Mouse (Mus musculus) heart, embryonic 12.5 days (tissue): ENCODE data around the gene 5730455P16Rik. TPM values are rescaled to one million over a fixed set of nuclear protein-coding genes. Genes with fewer than 3 reads are reported as not detected.
A peak's percentile ranks its signal among the peaks of the same experiment; 100 is the strongest.
"Not testable (repeated sequence)": the region's sequence is repeated elsewhere in the genome, so short reads cannot be mapped to it uniquely, and the experiment has no call there.

ENCODE experiments used
- ATAC-seq: fragments of 200-750 bp; cut with Nextera tagmentation; 2 replicates; pipeline ENCODE4 v1.8.0; 2017; ENCODE audit warnings: moderate TSS enrichment, moderate library complexity; ENCODE audit not compliant: insufficient number of reproducible peaks, low FRiP score
- H3K27ac ChIP-seq: fragments of 300-500 bp; sonication (generic); 2 replicates; pipeline ENCODE4 v1.5.1; 2016; ENCODE audit warnings: mild to moderate bottlenecking, moderate library complexity; ENCODE audit not compliant: poor library complexity, severe bottlenecking
- H3K27me3 ChIP-seq: fragments of 300-500 bp; sonication (generic); replicated peaks from 2 replicates; pipeline ENCODE4 v1.6.1; 2016; ENCODE audit warnings: mild to moderate bottlenecking, moderate library complexity
- H3K36me3 ChIP-seq: fragments of 300-500 bp; sonication (generic); 2 replicates; pipeline ENCODE4 v1.6.1; 2016; ENCODE audit warnings: mild to moderate bottlenecking, moderate library complexity
- H3K4me1 ChIP-seq: fragments of 300-500 bp; sonication (generic); replicated peaks from 2 replicates; pipeline ENCODE4 v1.6.1; 2016; ENCODE audit warnings: mild to moderate bottlenecking
- H3K4me2 ChIP-seq: fragments of 300-500 bp; sonication (generic); 2 replicates; pipeline ENCODE4 v1.6.1; 2016; ENCODE audit warnings: mild to moderate bottlenecking, moderate library complexity
- H3K4me3 ChIP-seq: fragments of 300-500 bp; sonication (generic); 2 replicates; pipeline ENCODE4 v1.5.1; 2016; ENCODE audit warnings: mild to moderate bottlenecking
- H3K9ac ChIP-seq: fragments of 300-500 bp; sonication (generic); 2 replicates; pipeline ENCODE4 v1.6.1; 2016; ENCODE audit warnings: mild to moderate bottlenecking, moderate library complexity
- H3K9me3 ChIP-seq: fragments of 300-500 bp; sonication (generic); replicated peaks from 2 replicates; pipeline ENCODE4 v1.6.1; 2016; ENCODE audit warnings: mild to moderate bottlenecking, moderate library complexity
- whole genome bisulfite sequencing: fragments of 180-500 bp; shearing (Covaris S2); methylation state at CpG from one replicate; pipeline ENCODE4 v1.1.7; 2016; 5-methylcytosine and 5-hydroxymethylcytosine counted together
- polyA plus RNA-seq: library from polyadenylated mRNA; unstranded; fragments of >200 nt; fragmentation: Nextera tagmentation; extraction: Ambion mirVana; gene quantifications from 2 replicates; pipeline ENCODE4 v1.2.1, GENCODE M21; 2016

Gene 5730455P16Rik
- polyA plus RNA-seq, 1 experiment from 2014 or later, result 17.0 TPM

DNA sequence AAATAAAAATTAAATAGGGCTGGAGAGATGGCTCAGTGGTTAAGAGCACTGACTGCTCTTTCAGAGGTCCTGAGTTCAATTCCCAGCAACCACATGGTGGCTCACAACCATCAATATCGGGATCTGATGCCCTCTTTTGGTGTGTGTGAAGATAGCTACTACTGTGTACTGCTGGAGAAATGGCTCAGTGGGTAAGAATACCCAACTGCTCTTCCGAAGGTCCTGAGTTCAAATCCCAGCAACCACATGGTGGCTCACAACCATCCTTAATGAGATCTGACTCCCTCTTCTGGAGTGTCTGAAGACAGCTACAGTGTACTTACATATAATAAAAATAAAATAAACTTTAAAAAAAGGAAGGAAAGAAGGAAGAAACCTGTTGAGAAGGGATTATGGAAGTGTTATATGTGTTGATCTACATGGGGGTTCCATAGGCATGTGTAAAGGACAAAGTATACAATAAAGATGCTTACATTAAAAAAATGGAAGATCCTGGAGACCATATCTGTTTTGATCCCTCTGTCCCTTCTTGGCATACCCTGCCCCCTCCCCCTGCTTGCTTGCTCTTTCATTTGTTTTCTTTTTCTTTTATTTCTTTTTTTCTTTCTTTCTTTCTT lies 726 bp upstream of the 5730455P16Rik start:
- not testable (repeated sequence) for H3K27ac ChIP-seq, H3K27me3 ChIP-seq, H3K9me3 ChIP-seq, ATAC-seq, H3K4me1 ChIP-seq
- Histone ChIP-seq H3K4me2 (peak overlapping the region; percentile 78), H3K36me3 (peaks cover 19% of the 10 kb centered on the region), H3K4me3 (peak overlapping the region; percentile 93), H3K9ac (peak overlapping the region; percentile 97)
- WGBS, result 56% methylated on average over 2 of the region's 2 CpGs

DNA sequence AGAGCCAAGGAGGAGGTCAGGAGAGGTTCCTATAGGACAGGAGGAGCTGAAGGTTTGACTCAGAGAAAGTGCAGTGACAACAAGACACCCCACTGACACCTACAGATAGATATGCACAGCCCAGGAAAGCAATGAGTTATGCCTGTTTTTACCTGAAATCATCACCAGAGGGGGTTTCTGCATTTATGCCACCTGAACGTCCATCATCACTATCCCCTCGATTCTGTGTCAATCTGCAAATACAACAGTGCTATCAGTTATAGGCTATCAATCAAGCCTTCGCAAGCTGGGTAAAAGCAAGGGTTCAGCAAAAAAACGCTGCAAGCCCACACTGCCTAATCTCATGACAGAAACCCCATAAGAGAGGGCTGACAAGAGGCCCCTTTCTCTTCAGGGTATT lies 1.2 kb downstream of the 5730455P16Rik start:
- no peak overlapping the region for H3K9ac ChIP-seq

DNA sequence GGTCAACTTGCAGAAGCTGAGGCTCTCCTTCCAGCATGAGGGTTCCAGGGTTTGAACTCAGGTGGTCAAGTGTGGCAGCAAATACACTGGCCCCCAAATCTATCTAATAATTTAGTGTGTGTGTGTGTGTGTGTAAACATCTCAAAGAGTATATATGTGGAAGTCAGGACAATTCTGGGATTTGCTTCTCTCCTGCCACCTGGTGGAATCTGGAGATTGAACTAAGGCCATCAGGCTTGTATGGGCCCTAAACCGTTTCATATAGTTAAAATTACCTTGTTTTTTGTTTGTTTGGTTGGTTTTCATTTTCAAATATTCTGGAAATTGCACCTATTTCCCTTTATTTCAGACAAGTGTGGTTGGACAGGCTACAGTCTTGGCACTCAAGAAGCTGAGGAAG lies 8.9 kb downstream of the 5730455P16Rik start:
- Histone ChIP-seq H3K27me3 (no peaks in the 10 kb centered on the region), H3K4me2 (no peak overlapping the region), H3K4me1 (no peaks in the 10 kb centered on the region), H3K36me3 (peaks cover 69% of the 10 kb centered on the region), H3K4me3 (no peak overlapping the region), H3K9me3 (no peaks in the 10 kb centered on the region), H3K27ac (no peak overlapping the region), H3K9ac (no peak overlapping the region)
- 94% methylated on average over 1 of the region's 1 CpGs for WGBS
- ATAC-seq, result no peak

More for the DNA sequence above, 1.2 kb downstream of the 5730455P16Rik start:
- Histone ChIP-seq H3K27ac (no peak overlapping the region), H3K4me1 (0 out of 2 replicates have a peak, but pooled peaks cover 4% of the 10 kb centered on the region), H3K4me3 (no peak overlapping the region), H3K27me3 (no peaks in the 10 kb centered on the region), H3K4me2 (0 out of 2 replicates have a peak overlapping the region, but pooled peaks have one; percentile 78), H3K36me3 (peaks cover 31% of the 10 kb centered on the region), H3K9me3 (no peaks in the 10 kb centered on the region)
- no peak for ATAC-seq
- WGBS, result 68% methylated on average over 4 of the region's 4 CpGs

DNA sequence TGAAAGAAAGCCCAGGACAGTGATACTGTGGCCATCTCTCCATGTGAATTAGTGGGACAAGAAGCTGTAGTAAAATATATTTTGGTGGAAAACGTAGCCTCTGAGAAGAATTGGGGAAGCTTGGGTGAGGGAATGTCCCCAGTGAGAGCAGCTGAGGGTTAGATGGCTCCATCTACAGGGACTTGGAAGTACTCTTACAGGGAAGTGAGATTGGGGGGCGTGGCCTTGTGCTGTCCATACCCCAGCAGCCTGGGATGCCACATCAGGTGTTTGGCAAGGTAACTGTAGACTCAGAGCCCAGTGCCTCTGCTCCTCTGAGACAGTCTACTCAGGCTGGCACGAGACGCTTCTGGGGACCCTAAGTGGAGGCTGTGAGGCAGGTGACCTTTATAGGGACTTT lies 23.0 kb downstream of the 5730455P16Rik start:
- H3K4me2 ChIP-seq, result no peak overlapping the region
- 30% methylated on average over 4 of the region's 4 CpGs for WGBS
- H3K27ac ChIP-seq, result no peak overlapping the region
- H3K27me3 ChIP-seq, result peaks cover 9% of the 10 kb centered on the region
- H3K4me3 ChIP-seq, result no peak overlapping the region
- H3K4me1 ChIP-seq, result no peaks in the 10 kb centered on the region
- H3K9ac ChIP-seq, result no peak overlapping the region
- H3K9me3 ChIP-seq, result no peaks in the 10 kb centered on the region
- no peak for ATAC-seq
- peaks cover 10% of the 10 kb centered on the region; the same call in 1 of the 2 replicates for H3K36me3 ChIP-seq

DNA sequence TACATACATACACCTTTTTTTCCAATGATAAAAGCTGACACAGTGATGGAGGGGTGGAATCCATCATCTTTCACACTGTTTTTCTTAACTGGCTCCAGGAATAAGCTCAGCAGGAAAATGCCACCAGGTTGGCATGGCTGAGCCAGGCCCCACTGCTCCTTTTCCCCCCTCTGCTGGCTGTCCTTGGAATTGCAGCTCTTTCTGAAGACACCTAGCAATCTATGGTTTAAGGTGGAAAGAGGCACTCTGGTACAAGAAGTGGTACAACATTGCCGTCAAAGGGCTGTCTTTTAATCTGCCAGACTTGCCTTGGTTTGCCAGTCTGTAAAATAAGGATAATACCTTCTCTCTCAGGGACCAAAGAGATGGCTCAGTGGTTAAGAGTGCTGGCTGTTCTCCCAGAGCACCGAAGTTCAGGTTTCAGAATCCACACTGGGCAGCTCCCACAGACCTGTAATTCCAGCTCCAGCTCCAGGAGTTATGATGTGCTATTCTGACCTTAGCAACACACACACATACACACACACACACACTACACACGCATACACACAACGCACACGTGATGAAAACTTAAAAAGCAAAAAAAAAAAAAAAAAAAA lies 25.9 kb downstream of the 5730455P16Rik start:
- Histone ChIP-seq H3K4me2 (no peak overlapping the region), H3K4me3 (no peak overlapping the region), H3K27me3 (peaks cover 9% of the 10 kb centered on the region), H3K4me1 (no peaks in the 10 kb centered on the region), H3K36me3 (no peaks in the 10 kb centered on the region), H3K9ac (no peak overlapping the region), H3K9me3 (no peaks in the 10 kb centered on the region), H3K27ac (no peak overlapping the region)
- 71% methylated on average over 5 of the region's 5 CpGs for WGBS
- ATAC-seq, result no peak

DNA sequence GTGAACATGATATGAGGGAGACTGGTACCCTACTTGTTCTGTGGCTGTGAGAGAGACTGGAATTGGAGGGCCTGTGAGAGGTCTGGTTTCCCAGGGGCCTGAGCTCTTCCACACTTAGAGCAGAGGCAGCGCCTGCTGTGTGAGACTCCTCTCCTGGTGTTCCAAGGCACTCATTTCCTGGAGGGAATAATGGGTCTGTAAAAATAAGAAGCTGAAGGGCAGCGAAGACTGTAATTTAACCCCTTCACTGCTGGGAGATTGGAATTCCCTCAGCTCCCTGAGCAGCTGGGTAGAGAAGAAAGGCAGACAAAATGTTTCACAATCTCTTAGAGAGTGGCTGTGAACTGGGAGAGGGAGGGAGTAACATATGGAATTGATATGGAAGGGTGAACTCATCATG lies 35.4 kb downstream of the 5730455P16Rik start:
- Histone ChIP-seq H3K9me3 (no peaks in the 10 kb centered on the region), H3K4me3 (no peak overlapping the region), H3K36me3 (no peaks in the 10 kb centered on the region), H3K4me2 (no peak overlapping the region), H3K27ac (no peak overlapping the region), H3K27me3 (0 out of 2 replicates have a peak, but pooled peaks cover 8% of the 10 kb centered on the region), H3K9ac (no peak overlapping the region; the same call in 1 of the 2 replicates), H3K4me1 (no peaks in the 10 kb centered on the region)
- no peak for ATAC-seq
- 11% methylated on average over 2 of the region's 2 CpGs for WGBS

DNA sequence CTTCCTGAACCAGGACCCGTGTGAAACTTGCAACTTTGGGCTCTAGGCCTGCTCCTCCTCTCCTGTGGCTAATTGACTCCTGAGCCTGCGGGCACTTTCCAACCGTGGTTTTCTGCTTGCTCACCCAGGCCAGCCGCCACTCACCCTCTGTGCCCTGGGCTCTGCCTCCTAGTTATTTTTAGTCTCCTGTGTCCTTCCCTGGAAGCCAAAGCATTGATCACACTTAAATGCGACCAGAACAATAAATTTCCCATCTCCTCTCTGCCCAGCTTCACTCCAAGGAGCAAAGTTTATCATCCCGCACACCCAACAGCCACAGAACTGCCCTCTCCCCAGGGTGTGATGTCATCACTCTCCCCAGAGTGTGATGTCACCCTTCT lies 41.5 kb downstream of the 5730455P16Rik start:
- peak overlapping the region; percentile 8; the same call in 1 of the 2 replicates for H3K4me2 ChIP-seq
- ATAC-seq, result no peak
- no peak overlapping the region for H3K9ac ChIP-seq
- H3K9me3 ChIP-seq, result no peaks in the 10 kb centered on the region
- peaks cover 24% of the 10 kb centered on the region for H3K27me3 ChIP-seq
- H3K4me1 ChIP-seq, result peaks cover 12% of the 10 kb centered on the region
- H3K27ac ChIP-seq, result no peak overlapping the region
- WGBS, result 14% methylated on average over 6 of the region's 6 CpGs
- H3K36me3 ChIP-seq, result no peaks in the 10 kb centered on the region
- no peak overlapping the region for H3K4me3 ChIP-seq

DNA sequence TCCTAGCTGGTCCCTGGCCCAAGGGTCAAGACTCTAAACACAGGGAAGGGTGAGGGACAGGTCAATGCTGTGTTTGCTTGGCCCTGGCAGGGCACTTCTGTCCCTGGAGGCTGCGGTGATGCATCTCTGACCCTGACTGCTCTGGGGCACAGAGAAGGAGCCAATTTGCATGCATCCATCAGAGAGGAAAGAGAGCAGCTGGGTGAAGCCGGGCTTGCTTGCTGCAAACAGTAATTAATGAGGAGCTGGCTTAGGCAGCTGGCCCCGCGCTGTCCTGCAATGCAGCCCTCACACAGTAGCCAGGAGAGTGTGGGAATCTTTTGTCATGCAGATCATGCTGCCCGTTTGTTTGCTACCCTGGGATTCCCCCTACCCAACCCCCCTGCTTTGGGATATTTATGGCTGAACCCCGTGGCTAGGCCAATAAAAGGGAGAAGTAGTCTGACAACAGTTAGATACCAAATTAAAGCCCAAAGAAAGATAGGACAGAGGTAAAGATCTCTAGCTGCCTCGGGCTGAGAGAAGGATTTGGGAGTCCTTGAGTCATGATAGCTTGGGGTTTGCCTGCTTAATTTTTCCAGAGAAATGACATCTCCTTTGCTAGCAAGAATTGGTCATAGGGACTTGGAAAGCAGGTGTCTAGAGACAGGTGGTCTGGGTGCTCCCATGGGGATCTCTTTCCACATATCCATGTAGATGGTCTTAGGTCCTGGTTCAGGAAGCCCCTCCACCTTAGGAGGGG lies 42.1 kb downstream of the 5730455P16Rik start:
- Histone ChIP-seq H3K9me3 (no peaks in the 10 kb centered on the region), H3K36me3 (no peaks in the 10 kb centered on the region), H3K9ac (no peak overlapping the region), H3K4me3 (no peak overlapping the region), H3K4me1 (peaks cover 12% of the 10 kb centered on the region), H3K27me3 (peaks cover 24% of the 10 kb centered on the region), H3K27ac (no peak overlapping the region), H3K4me2 (0 out of 2 replicates have a peak overlapping the region, but pooled peaks have one; percentile 8)
- 10% methylated on average over 7 of the region's 7 CpGs for WGBS
- no peak for ATAC-seq

DNA sequence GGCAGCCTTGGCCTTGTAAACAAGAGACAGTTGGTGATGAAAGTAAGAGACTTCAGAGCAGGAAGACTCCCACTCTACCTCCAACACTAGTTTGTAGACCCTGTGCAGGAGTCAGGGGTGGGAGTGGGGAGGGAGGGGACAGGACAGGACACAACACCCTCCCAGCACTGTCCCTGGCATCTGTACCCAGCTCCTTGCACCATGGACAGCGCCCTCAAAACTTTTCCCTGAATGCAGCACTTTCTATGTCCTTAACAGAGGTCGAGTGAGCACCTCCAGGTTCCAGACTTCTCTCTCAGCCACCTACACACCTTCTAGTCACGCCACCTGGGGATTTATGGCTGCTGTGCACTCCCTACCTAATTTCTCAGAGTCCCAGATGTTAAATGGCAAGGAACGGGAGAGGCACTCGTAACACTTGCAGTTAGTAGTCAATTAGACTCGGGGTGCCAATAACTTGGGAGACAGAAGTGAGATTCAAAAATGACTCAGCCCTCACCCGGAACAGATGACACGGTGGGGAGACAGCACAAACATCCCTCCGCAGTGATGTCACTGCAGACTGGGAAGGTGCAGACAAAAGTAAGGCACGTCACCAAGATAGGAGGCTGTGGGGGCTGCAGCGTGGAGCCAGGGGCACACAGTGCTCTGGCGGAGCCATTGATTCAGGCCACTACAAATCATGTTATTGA lies 45.0 kb downstream of the 5730455P16Rik start:
- Histone ChIP-seq H3K4me1 (peaks cover 12% of the 10 kb centered on the region), H3K27me3 (peaks cover 26% of the 10 kb centered on the region), H3K9ac (no peak overlapping the region), H3K36me3 (no peaks in the 10 kb centered on the region), H3K4me2 (no peak overlapping the region), H3K9me3 (no peaks in the 10 kb centered on the region), H3K4me3 (no peak overlapping the region), H3K27ac (no peak overlapping the region)
- ATAC-seq, result no peak; the same call in 1 of the 2 replicates
- WGBS, result 61% methylated on average over 12 of the region's 12 CpGs

DNA sequence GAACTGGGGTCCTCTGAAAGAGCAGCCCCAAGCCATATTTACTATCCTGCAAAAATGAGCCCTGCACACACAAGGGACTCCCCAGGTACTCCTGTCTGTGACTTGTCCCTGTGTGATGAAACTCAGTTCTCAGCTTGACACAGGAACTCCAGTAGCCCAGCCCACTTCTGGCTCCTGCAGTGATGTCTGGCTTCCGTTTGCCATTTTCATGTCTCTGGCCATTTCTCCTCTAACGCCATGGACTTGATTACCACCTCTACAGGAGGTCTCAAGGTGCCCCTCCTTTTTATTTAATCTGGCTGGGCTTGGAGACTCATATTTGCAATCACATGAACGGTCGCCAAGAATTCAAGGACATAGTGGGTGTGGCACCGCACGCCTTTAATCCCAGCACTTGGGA lies 53.2 kb downstream of the 5730455P16Rik start:
- Histone ChIP-seq H3K4me3 (no peak overlapping the region), H3K9ac (no peak overlapping the region), H3K9me3 (no peaks in the 10 kb centered on the region), H3K27ac (no peak overlapping the region), H3K27me3 (0 out of 2 replicates have a peak, but pooled peaks cover 5% of the 10 kb centered on the region), H3K4me2 (no peak overlapping the region), H3K36me3 (no peaks in the 10 kb centered on the region), H3K4me1 (no peaks in the 10 kb centered on the region)
- 79% methylated on average over 6 of the region's 6 CpGs for WGBS
- no peak for ATAC-seq

DNA sequence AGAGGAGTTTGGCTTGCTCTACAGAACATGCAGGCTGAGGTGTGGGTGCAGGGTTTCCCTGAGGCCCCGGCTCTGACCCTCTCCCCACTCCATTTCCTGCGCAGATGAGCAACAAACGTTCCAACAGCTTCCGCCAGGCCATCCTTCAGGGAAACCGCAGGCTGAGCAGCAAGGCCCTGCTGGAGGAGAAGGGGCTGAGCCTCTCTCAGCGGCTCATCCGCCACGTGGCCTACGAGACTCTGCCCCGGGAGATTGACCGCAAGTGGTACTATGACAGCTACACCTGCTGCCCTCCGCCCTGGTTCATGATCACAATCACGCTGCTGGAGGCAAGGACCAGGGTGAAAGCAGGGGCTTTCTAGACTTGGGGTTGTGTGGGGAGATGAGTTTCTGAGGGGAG lies 54.6 kb downstream of the 5730455P16Rik start:
- no peak overlapping the region for H3K4me3 ChIP-seq
- no peaks in the 10 kb centered on the region for H3K4me1 ChIP-seq
- 56% methylated on average over 13 of the region's 13 CpGs for WGBS
- no peak for ATAC-seq
- H3K36me3 ChIP-seq, result no peaks in the 10 kb centered on the region
- H3K9me3 ChIP-seq, result no peaks in the 10 kb centered on the region
- H3K27ac ChIP-seq, result no peak overlapping the region
- H3K4me2 ChIP-seq, result no peak overlapping the region
- 0 out of 2 replicates have a peak, but pooled peaks cover 3% of the 10 kb centered on the region for H3K27me3 ChIP-seq
- H3K9ac ChIP-seq, result no peak overlapping the region
